Mouse (Mus musculus) heart, adult 2 months (tissue): ENCODE measurements at regions not wholly inside any gene's neighbourhood (a gene's known extent, or its start where the extent isn't known, plus 50 kb on each side); places are given as distances from the start of the nearest gene placed in this dataset.
A peak's percentile ranks its signal among the peaks of the same experiment; 100 is the strongest.

Experiments used
- DNase-seq, 2 experiments: peaks; one replicate each; pipeline ENCODE4 v3.0.0; 2021
- H3K27ac ChIP-seq: fragments of 200-600 bp; 2 replicates; pipeline ENCODE4 v1.8.1; 2022
- H3K27me3 ChIP-seq: fragments of 200-500 bp; 2 replicates; pipeline ENCODE4 v1.6.1; 2012; ENCODE audit warnings: mild to moderate bottlenecking, low read length, inconsistent platforms, mixed read lengths; ENCODE audit not compliant: control insufficient read depth, insufficient read depth
- H3K36me3 ChIP-seq: fragments of 200-500 bp; 2 replicates; pipeline ENCODE4 v1.6.1; 2012; ENCODE audit warnings: low read length, inconsistent platforms; ENCODE audit not compliant: control insufficient read depth, insufficient read depth
- H3K4me1 ChIP-seq: fragments of 200-500 bp; 2 replicates; pipeline ENCODE4 v1.6.1; 2011; ENCODE audit warnings: low read length; ENCODE audit not compliant: control insufficient read depth, insufficient read depth
- H3K4me3 ChIP-seq: fragments of 200-600 bp; 2 replicates; pipeline ENCODE4 v1.8.1; 2022
- H3K79me2 ChIP-seq: fragments of 200-500 bp; replicated peaks from 2 replicates; pipeline ENCODE4 v1.6.1; 2012; ENCODE audit warnings: mild to moderate bottlenecking, inconsistent platforms, low read length, moderate library complexity, mixed read lengths; ENCODE audit not compliant: control insufficient read depth, insufficient read depth
- H3K9ac ChIP-seq: fragments of 200-500 bp; 2 replicates; pipeline ENCODE4 v1.6.1; 2012; ENCODE audit warnings: low read depth, mild to moderate bottlenecking, control low read depth, inconsistent platforms, low read length, mixed read lengths
- CTCF ChIP-seq: fragments of 200-600 bp; IDR thresholded peaks from 2 replicates; pipeline ENCODE4 v1.8.1; 2022; ENCODE audit warnings: antibody characterized with exemption, mild to moderate bottlenecking, moderate library complexity
- EP300 ChIP-seq: fragments of 200-500 bp; IDR thresholded peaks from 2 replicates; pipeline ENCODE4 v1.6.1; 2011; ENCODE audit warnings: low read depth, low read length, control low read depth; ENCODE audit not compliant: insufficient read depth
- POLR2A ChIP-seq: fragments of 200-500 bp; IDR thresholded peaks from 2 replicates; pipeline ENCODE4 v1.6.1; 2011; ENCODE audit warnings: mild to moderate bottlenecking, low read depth, low read length, control low read depth; ENCODE audit not compliant: insufficient read depth
- WGBS: fragments of 180-500 bp; shearing (Covaris S2); methylation state at CpG from one replicate; pipeline ENCODE4 v1.1.7; 2018; 5-methylcytosine and 5-hydroxymethylcytosine counted together
- intact Hi-C: fragments of 180-260 bp; cut with DNase I; formaldehyde crosslinking; loops from one replicate; pipeline ENCODE4 v1.15.1; 2025

DNA sequence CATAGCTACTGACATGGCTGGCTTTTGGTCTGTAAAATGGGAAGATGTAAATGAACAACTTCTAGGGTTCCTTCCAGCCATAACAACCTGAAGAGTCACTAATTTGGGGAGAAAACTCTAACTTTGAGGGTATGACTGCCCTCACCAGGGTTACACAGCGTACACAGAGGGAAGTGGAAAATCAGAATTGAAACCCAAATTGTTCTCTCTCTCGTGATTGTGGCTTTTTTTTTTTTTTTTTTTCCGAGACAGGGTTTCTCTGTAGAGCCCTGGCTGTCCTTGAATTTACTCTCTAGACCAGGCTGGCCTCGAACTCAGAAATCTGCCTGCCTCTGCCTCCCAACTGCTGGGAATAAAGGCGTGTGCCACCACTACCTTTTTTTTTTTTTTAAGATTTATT, 80.4 kb upstream of the Pmfbp1 start:
- Histone ChIP-seq H3K79me2 (no peaks in the 10 kb centered on the region), H3K27ac (no peak overlapping the region), H3K4me1 (no peaks in the 10 kb centered on the region), H3K9ac (no peak overlapping the region), H3K27me3 (no peaks in the 10 kb centered on the region), H3K36me3 (no peaks in the 10 kb centered on the region), H3K4me3 (no peak overlapping the region)
- no peak for DNase-seq
- TF ChIP-seq CTCF (no peak), EP300 (no peak), POLR2A (no peak)
- intact Hi-C loops, result no loop called here
- 66% methylated on average over 5 of the region's 5 CpGs for WGBS

DNA sequence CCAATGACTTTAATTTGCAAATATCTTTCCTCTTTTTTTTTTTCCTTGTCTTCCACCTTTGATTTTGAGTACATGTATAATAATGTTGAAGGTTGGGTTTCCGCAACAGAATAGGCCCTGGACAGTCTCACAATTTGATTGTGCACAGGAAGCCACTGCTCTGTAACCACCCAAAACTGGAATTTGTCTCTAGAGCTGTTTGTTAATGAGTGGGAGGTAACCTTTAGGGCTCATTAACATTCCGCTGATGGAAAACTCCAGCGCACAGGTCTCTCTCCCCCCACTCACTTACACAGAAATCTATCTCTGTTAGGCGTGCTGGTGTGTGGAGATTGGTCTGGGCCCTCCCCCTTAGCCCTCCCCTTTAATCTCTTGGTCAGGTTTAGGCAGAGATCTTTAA, 78.5 kb upstream of the Pmfbp1 start:
- TF ChIP-seq EP300, result no peak
- TF ChIP-seq POLR2A, result no peak
- TF ChIP-seq CTCF, result no peak
- intact Hi-C loops, result no loop called here
- no peak overlapping the region for H3K9ac ChIP-seq
- H3K27ac ChIP-seq, result no peak overlapping the region
- WGBS, result 52% methylated on average over 4 of the region's 4 CpGs
- H3K4me1 ChIP-seq, result no peaks in the 10 kb centered on the region
- no peaks in the 10 kb centered on the region for H3K36me3 ChIP-seq
- H3K27me3 ChIP-seq, result no peaks in the 10 kb centered on the region
- no peak for DNase-seq
- no peaks in the 10 kb centered on the region for H3K79me2 ChIP-seq
- no peak overlapping the region for H3K4me3 ChIP-seq

DNA sequence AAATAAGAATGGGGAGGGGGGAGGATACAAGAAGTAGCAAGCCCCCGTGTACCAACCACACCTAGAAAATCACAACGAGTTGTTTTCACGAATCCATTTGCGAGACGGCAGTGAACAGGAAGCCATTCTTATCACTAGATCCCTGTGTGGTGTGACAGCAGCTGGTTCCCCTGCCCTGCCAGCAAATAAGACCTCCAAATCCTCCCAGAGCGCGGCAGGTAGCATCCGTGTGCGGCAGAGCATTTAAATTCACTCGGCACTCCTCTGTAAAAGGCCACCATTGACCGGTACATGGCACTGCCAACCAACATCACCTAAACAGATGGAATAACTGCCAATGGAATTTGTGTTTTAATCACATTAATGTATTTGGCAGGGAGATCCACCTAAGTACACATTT, 77.9 kb upstream of the Pmfbp1 start:
- H3K79me2 ChIP-seq, result no peaks in the 10 kb centered on the region
- no peaks in the 10 kb centered on the region for H3K27me3 ChIP-seq
- no peak overlapping the region for H3K4me3 ChIP-seq
- no peaks in the 10 kb centered on the region for H3K36me3 ChIP-seq
- no peaks in the 10 kb centered on the region for H3K4me1 ChIP-seq
- no peak for DNase-seq
- 45% methylated on average over 11 of the region's 11 CpGs for WGBS
- no peak overlapping the region for H3K9ac ChIP-seq
- TF ChIP-seq CTCF, result no peak
- no peak for TF ChIP-seq POLR2A
- no peak for TF ChIP-seq EP300
- intact Hi-C loops, result no loop called here
- H3K27ac ChIP-seq, result no peak overlapping the region

DNA sequence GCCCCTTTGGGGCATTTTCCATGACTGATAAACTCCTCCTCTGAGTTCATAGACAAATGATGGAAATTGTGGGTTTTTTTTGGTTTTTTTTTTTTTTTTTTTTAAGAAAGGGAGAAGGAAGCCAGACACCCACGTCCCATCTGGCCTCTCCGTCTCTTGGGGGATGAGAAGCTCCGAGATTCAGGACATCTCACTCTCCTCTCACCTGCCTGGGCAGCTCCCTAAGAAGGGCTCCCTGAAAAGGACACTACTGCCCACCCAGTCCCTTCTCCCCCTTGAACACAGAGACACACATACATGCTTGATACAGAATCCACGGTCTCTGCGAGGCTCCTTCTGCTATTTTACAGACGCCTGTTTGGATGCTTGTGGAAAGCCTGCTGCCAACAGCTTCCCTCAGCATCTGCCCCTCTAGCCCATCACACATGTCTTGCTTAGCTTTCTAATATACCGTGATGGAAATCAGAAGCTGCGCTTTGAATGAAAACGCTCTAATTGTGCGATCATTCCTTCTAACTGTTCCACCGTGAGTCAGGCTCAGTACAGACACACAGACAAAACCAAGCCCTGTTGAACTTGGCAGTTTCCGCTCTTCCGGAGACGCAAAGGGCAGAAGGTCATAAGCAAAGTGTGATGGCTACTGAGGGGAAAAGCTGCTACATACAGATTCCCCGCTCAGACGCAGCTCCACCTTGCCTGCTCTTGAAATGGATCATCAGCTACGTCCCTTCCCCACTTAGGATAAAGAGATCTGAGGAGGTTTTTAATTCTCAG, 77.3 kb upstream of the Pmfbp1 start:
- Histone ChIP-seq H3K27me3 (no peaks in the 10 kb centered on the region), H3K4me3 (no peak overlapping the region), H3K27ac (no peak overlapping the region), H3K4me1 (no peaks in the 10 kb centered on the region), H3K79me2 (no peaks in the 10 kb centered on the region), H3K36me3 (no peaks in the 10 kb centered on the region), H3K9ac (no peak overlapping the region)
- 68% methylated on average over 17 of the region's 17 CpGs for WGBS
- TF ChIP-seq POLR2A (no peak), CTCF (no peak), EP300 (no peak)
- intact Hi-C loops, result no loop called here
- DNase-seq, result no peak

DNA sequence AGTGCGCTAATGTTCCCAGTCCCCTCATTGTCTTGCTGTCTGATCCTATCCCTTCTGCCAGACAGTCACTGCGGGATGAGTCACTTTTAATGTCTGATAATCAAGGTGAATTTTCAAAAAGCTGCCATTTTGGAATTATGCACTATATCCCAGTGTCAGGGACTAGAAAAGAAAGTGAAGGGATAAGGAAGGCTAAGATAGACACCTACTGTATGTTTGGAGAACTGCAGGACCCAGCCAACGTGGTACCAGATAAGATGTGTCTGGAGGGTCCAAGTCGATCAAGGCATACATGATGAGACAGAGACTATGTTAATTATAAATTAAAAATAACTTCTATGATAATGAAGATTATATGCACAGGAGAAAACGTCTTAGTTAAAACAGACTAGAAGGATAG, 76.6 kb upstream of the Pmfbp1 start:
- H3K4me1 ChIP-seq, result no peaks in the 10 kb centered on the region
- intact Hi-C loops, result no loop called here
- H3K79me2 ChIP-seq, result no peaks in the 10 kb centered on the region
- H3K27me3 ChIP-seq, result no peaks in the 10 kb centered on the region
- H3K9ac ChIP-seq, result no peak overlapping the region
- DNase-seq, result no peak
- H3K27ac ChIP-seq, result no peak overlapping the region
- TF ChIP-seq EP300, result no peak
- TF ChIP-seq CTCF, result peak; percentile 68
- no peak for TF ChIP-seq POLR2A
- H3K36me3 ChIP-seq, result no peaks in the 10 kb centered on the region
- WGBS, result 37% methylated on average over 5 of the region's 5 CpGs
- no peak overlapping the region for H3K4me3 ChIP-seq

DNA sequence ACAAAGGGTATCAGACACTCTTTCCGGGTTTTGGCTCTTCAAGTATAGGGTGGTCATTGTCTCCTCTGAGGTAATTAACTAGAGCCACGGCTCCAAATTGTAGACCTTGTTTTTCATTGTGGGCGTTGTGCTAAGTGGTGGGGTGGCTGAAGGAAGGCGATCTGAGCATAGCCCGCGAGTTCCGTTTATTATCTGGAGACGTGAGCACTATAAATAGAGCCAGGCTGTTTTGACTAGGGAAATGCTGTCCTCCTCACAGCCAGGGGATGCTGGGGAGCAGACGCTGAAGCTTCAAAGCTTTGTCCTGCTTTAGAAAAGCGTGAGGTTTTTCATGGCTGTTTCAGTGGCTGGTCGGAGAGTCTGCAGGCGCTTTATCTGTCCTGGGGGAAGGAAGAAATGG, 75.9 kb upstream of the Pmfbp1 start:
- intact Hi-C loops, result no loop called here
- no peaks in the 10 kb centered on the region for H3K4me1 ChIP-seq
- H3K79me2 ChIP-seq, result no peaks in the 10 kb centered on the region
- H3K27ac ChIP-seq, result no peak overlapping the region
- H3K36me3 ChIP-seq, result no peaks in the 10 kb centered on the region
- TF ChIP-seq POLR2A (no peak), CTCF (no peak), EP300 (no peak)
- H3K9ac ChIP-seq, result no peak overlapping the region
- WGBS, result 15% methylated on average over 12 of the region's 12 CpGs
- no peak overlapping the region for H3K4me3 ChIP-seq
- DNase-seq, result no peak
- no peaks in the 10 kb centered on the region for H3K27me3 ChIP-seq
